Mouse (Mus musculus) cerebellum, adult (tissue): ENCODE data around the gene Pcsk7.

Source experiments
- ATAC-seq: cut with Nextera tagmentation; 2 replicates; pipeline ENCODE4 v1.9.2; 2017; ENCODE audit warnings: mild to moderate bottlenecking, moderate library complexity, mixed read lengths; ENCODE audit not compliant: insufficient number of reproducible peaks, low FRiP score, low TSS enrichment

Pcsk7 gene

DNA sequence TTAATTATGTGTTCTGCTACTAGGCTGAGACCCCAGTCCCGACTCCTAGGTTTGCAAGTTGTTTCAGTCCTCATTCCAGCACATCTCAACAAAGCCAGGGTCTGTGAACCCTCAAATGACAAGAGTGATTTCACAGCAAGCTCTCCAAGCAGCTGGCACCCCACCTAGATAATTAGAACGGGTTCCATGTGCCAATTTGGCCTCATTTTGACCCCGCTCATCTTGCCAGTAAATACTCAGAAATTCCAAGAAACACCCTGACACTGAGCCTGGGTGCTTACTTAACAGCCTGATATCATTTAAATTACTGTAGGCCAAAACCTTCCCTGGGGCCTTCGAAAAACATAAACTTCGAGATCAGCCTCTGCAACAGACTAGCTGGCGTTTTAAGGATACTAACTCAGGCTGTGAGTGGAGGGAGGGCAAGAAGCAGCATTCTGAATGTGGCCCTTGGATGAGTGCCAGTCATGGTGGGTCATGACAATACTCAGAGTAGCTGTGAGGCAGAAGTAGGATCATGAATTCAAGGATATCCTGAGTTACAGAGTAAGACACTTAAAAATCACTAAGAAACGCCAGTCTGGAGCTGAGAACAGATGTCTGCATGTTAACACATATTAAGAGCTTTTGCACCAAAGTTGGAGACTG is 51.9 kb downstream of the Pcsk7 start:
- ATAC-seq, result no peak

DNA sequence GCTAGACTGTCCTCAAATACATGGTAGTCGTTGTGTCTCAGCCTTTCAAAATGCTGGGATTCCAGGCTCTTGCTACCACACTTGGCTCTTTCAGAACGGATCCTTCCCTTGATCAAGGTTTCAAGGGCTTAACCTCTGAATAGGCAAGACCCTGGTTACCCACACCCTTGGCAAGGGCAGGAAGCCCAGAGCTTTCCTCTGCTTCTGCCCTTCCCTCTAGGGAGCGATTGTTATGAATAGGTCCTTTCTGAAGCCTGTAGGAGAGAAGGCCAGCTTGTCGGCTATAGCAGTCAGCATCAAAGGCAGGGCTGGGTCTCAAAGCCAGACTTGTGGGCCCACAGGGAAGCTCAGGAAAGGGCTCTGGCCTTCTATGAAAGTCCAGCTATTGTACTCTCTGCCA is 52.6 kb downstream of the Pcsk7 start:
- no peak for ATAC-seq

DNA sequence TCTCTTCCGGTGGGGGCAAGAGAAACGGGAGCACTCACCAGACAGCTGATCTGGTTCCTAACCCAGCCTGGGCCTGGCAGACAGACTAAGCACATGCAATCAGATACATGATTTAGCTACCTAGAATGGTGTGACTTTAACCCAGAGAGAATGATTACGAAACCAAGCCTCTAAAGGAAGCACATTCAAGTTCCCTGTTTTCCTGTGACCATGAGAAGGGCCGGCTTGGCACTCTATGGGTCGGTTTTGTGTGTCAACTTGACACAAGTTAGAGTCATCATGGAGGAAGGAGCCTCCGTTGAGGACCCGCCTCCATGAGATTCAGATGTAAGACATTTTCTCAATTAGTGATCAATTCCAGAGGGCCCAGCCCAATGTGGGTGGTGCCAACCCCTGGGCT is 53.4 kb downstream of the Pcsk7 start:
- ATAC-seq, result no peak

DNA sequence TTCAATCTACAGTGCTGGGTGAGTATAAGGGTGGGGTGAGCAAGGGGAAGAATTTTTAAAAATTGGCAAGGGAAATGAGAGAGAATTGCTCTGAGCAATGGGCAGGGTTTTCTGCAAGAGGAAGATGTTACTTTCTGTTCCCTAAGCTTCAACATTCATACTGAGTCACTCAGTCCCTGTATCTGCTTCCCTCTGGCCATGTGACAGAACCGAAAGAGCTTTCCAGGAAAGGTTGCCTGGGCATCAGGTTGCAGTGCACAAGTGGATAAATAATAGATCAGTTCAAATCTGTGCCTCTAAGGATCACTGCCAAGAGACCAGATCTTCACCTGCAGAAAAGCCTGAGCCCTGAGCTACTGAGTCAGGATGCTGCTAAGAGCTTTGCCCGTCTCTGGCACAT is 55.6 kb downstream of the Pcsk7 start:
- no peak for ATAC-seq

DNA sequence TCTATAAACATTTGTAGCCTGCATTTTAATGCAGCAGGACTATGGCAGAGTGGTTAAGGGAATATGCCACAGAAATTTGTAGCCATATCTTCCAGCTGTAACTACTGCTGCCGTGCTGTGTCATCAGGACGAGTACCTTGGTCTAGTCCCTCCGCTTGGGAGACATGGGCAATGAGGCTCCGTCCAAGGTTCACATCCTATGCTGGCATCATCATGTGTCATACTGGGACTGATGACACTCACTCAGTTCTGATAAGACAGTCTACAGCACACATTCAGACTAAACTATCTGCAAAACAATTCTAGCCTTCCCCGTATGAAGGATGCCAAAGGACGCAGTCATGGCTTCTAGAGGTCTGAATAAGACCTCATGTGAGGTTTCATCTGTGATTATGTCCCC is 57.3 kb downstream of the Pcsk7 start:
- ATAC-seq, result no peak

DNA sequence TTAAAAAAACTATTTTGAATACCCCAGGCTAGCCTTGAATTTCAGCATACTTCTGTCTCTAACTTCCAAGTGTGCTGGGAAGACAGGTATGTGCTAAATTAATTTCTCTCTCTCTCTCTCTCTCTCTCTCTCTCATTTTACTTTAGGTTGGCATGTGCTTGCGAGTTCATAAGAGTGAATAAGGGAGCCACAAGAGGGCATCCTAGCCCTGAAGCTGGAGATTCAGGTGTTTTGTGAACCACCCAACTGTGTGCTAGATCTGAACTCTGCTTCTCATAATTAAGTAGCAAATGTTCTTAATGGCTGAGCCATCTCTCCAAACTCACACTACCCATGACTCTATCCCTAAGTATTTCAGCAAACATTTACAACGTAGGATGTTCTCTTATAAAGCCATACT is 70.6 kb downstream of the Pcsk7 start:
- ATAC-seq, result no peak
